Mouse (Mus musculus) kidney, postnatal 14 days (tissue): Measurements from ENCODE around the gene Csf3r.
"Not testable (repeated sequence)": the region's sequence is repeated elsewhere in the genome, so short reads cannot be mapped to it uniquely, and the experiment has no call there.

Source experiments
- DNase-seq: peaks from one replicate; pipeline ENCODE4 v3.0.0; 2022; ENCODE audit warnings: mixed read lengths

The Csf3r gene

GRCm38 (mm10) chr4:126024303-126024900 is at the start of gene Csf3r:
TSS of gene Csf3r (plus strand) at chr4:126024550.
- DNase-seq = peak; percentile 3

GRCm38 (mm10) chr4:125977768-125978167 is 46.6 kb upstream of the Csf3r start:
- no peak for DNase-seq

GRCm38 (mm10) chr4:125983279-125983678 is 41.1 kb upstream of the Csf3r start:
- DNase-seq = no peak

- not testable (repeated sequence) for DNase-seq
Measured at GRCm38 (mm10) chr4:125985703-125986102, 38.6 kb upstream of the Csf3r start.

GRCm38 (mm10) chr4:125987071-125987470 is 37.3 kb upstream of the Csf3r start:
- DNase-seq = no peak

GRCm38 (mm10) chr4:125989061-125989460 is 35.3 kb upstream of the Csf3r start:
- no peak for DNase-seq

- DNase-seq = peak; percentile 47
Measured at GRCm38 (mm10) chr4:125990143-125990542, 34.2 kb upstream of the Csf3r start.

- no peak for DNase-seq
Measured at GRCm38 (mm10) chr4:125992206-125992605, 32.1 kb upstream of the Csf3r start.

GRCm38 (mm10) chr4:125992906-125993305 is 31.4 kb upstream of the Csf3r start:
- DNase-seq = no peak

- DNase-seq = peak; percentile 5
Measured at GRCm38 (mm10) chr4:125996576-125996975, 27.8 kb upstream of the Csf3r start.

GRCm38 (mm10) chr4:125997826-125998225 is 26.5 kb upstream of the Csf3r start:
- DNase-seq = no peak

- no peak for DNase-seq
Measured at GRCm38 (mm10) chr4:126001311-126002199, 22.8 kb upstream of the Csf3r start.

GRCm38 (mm10) chr4:126017676-126018332 is 6.5 kb upstream of the Csf3r start:
- DNase-seq = no peak

GRCm38 (mm10) chr4:126018966-126019538 is 5.3 kb upstream of the Csf3r start:
- no peak for DNase-seq

- DNase-seq = no peak
Measured at GRCm38 (mm10) chr4:126025801-126026200, 1.5 kb downstream of the Csf3r start.

GRCm38 (mm10) chr4:126027980-126028379 is 3.6 kb downstream of the Csf3r start:
- no peak for DNase-seq

GRCm38 (mm10) chr4:126029042-126029441 is 4.7 kb downstream of the Csf3r start:
- no peak for DNase-seq

GRCm38 (mm10) chr4:126030705-126031104 is 6.4 kb downstream of the Csf3r start:
- no peak for DNase-seq

GRCm38 (mm10) chr4:126035413-126035812 is 11.1 kb downstream of the Csf3r start:
- DNase-seq = no peak

GRCm38 (mm10) chr4:126046851-126047585 is 22.7 kb downstream of the Csf3r start, which contains the start of gene Mrps15:
TSS of gene Mrps15 (plus strand) at chr4:126046925.
- DNase-seq = peak; percentile 91

GRCm38 (mm10) chr4:126051617-126052016 is 27.3 kb downstream of the Csf3r start:
- no peak for DNase-seq
